Mouse (Mus musculus): ENCODE data around the gene Zbtb40.

The Zbtb40 gene

DNA sequence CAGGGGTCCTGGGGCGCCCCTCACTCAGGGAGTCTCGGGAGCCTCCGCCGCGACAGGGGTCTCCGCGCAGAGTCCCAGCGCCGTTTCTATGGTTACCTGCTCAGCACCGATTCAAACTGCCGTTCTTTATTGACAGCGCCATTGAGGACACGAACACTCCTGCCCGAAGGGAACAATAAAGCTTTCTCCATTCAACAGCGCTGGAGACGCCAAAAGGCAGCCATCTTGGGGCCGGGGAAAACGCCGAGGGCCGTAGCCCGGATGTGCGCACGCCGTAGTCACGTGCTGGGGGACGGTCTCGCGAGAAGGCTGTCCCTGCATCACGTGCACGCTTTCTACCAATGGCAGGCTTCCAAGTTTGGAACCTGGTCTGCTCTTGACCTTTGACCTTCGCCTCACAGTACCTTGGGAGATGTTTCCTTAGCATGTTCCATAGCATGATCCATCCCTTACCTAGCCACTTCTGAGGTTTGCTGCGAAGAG, at the start of gene Zbtb40:
Gene Zbtb40 (minus strand): TSS at position 252 of the 483 bp plus-strand sequence.
- peak; percentile 94 for DNase-seq (ENCODE audit: low spot score)

DNA sequence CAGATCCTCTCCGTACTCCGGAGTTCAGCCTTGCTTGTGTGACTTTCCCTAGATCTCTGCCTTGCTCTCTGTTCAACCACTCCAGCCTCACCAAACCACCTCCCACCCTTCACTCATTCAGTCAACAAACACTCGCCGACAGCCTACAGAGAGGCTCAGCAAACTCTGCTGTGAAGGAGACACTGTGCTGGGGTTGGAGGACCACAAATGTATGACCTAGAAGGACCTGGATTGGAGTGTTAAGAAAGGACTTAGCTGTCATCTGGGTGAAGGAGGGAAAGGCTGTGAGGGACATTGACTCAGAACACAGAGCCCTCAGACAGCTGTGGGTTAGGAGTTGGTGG, 49.4 kb upstream of the Zbtb40 start:
- no peak for DNase-seq (ENCODE audit: low spot score)

DNA sequence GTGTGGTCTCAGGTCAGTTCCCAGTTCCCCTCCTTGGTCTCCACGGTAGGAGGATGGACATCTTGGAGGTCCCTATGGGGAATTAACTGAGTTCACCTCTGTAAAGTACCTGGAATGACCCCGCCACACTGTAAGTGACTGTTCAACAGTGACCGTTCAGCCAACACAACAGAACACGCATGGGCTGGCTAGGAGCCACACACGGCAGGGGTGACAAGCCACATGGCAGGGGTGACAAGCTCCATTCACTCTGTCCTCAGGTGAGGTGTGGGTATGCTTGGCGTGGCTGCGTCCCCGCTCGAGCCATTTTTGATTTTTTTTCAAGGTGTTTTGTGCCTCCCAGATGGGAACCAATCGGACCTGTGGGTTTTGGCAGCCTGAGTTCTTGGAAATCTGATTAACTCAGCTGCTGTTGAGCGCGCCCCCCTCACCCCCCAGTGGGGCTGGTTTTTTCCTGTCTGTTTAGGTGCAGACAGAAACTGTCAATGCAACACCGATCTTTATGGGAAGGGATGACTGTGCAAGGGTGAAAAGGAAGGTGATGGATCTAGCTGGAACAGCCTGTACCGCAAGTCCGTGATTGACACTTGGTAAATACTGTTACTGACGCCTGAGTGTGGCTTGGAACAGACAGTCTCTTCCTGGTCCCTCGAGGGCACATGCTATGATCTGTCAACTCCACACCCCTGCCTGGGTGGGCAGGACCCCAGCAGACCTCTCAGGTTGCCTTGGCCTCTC, 48.8 kb upstream of the Zbtb40 start:
- DNase-seq (ENCODE audit: low spot score), result no peak

DNA sequence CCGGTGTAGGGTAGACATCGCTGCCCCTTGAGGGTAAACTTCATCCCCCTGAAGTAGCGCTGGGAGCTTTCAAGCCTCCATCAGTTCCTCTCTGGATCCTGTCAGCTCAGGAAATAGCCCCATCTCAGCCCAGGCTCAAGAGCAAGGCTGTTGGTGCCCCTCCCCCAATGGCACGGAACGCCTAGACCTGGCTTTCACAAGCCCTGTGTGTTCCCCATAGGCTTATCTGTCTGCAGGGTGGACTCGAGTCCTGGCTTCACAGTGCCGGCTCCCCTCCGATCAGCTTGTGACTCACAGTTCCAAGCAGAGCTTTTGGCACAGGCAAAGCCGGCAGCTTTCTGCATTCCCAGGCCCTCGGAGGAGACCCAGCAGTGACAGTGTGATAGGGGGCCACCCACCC, 47.8 kb upstream of the Zbtb40 start:
- DNase-seq (ENCODE audit: low spot score), result no peak

DNA sequence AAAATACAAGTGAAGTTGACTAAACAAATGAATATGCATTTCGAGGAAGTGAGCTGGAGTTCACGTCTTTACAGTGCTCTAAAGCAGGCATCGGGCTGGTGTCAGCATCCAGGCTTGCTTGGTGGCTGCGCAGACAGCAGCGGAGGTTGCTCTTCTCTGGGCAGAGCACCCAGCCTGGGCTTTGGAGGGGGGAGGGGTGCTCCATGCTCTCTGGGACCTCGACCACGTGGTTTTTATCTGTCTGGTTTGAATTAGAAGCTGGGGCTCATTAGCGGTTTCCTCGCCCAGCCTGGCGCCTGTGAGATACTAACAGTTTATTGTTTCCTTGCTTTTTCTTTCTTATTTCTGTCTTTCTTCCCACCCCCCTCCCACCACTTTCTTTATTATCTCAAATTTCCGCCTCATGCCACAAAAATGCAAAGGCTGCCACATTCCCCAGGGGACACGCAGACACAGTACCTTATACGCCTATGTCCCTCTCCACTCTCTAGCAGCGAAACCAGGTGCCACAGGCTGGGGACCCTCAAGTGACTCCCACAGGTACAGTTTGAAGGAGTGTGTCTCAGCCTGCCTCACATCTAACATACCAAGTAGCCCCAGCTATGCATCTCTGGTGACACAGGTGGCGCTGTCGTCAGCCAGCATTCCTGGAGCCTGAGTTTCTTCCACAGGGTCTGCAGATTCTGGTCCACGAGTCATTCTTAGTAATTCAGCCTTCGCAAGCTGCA, 36.6 kb upstream of the Zbtb40 start:
- DNase-seq (ENCODE audit: low spot score), result no peak

DNA sequence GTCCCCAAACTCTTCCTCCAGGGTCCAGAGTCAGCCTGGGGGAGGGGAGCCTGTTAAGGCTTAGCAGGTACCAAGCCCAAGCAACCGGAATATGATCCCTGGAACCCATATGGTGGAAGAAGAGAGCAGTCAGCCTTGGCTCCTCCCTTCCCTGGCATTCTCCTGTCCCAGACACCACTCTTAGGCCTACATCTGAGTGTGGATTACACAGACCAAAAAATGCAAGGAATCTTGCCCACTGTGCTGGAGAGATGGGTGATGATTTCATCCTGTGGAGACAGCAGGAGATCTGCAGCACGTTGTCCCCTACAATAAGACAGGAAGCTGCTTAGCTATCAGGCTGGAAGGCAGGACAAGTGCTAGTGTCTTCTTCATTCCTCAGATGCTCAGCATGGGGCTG, 34.3 kb upstream of the Zbtb40 start:
- DNase-seq (ENCODE audit: low spot score), result no peak

DNA sequence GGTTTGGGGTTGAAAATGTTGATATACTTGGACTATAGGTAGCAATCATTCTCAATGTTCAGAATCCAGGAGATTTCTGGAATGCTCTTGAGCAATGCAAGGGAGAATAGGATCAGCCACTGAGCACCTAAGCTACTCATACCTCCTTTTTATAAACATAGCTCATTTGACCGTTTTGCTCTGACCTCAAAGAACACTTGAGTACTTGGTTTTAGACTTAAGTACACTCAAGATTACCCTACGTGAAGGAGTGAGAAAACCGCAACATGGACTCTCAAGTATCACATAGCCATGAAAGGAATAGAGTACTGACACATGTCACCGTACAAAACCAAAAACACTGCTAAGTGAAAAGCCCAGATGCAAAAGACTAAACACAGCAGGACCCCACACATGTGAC, 32.8 kb upstream of the Zbtb40 start:
- no peak for DNase-seq (ENCODE audit: low spot score)

DNA sequence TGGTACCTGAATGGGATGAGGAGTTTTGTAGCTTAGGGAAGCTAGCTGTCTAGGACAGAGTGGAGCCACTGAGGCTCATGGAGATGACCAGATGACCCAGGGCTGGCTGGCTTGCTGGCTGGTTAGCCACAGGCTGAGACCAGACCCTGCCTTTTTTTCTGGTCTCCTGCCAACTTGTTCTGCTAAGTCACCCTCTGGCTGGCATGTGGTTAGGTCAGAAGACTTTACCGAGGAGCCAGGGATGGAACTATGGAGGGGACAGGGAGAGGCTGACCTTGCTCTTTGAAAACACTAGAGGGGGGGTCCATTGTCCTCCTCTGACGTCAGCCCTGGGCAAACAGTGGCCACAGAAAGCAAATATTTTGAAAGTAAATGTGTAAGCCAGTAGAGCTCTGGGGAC, 28.6 kb upstream of the Zbtb40 start:
- no peak for DNase-seq (ENCODE audit: low spot score)

DNA sequence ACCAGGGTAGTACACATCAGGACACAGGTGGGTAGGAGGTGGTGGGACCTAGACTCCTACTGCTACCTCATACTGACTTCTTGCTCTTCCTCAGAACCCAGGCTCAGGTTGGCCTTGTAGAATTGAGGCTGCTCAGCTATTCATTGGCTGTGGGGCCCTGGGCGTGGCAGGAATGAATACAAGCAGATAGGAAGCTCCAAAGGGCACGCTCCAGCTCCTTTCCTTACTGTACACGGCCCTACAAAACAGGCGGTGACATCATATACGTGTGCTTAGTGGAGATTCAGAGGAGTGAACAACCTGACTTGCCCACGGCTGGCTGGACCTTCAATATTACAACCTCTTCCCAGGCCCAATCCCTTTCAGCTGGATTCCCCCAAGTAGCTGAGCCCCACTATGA, 22.6 kb upstream of the Zbtb40 start:
- no peak for DNase-seq (ENCODE audit: low spot score)

DNA sequence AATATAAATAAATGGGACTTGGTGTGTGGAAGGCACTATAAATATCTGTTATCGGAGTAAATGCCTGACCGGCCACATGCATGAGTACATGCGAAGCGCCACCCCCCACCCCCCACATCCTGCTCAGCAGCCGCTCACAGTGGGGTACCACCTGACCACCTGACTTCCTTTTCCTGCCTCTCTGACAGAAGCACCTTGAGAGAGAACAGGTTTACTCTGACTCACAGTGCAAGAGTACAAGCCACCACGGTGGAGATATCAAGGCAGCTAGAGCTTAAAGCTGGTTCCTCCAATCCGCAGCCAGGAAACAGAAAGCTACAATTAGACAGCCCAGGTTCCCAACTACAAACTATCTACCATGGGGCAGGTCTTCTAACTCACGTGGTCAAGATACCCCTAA, 19.9 kb upstream of the Zbtb40 start:
- DNase-seq (ENCODE audit: low spot score), result peak; percentile 39

DNA sequence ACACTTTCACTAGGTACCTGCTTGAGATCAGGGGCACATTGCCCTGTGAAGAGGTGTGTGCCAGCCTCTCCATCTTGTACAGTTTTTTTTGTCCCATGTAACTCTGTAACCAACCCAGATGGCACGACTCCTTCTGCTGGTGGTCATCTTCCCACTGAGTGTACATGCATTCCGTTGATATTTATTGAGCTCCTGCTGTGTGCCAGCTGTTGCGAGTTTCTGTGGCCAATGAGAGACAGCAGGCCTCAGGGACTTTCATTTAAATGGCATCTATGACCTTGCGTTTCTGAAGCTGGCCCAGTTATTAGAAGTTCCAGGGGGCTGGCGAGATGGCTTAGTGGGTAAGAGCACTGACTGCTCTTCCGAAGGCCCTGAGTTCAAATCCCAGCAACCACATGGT, 17.2 kb upstream of the Zbtb40 start:
- DNase-seq (ENCODE audit: low spot score), result no peak

DNA sequence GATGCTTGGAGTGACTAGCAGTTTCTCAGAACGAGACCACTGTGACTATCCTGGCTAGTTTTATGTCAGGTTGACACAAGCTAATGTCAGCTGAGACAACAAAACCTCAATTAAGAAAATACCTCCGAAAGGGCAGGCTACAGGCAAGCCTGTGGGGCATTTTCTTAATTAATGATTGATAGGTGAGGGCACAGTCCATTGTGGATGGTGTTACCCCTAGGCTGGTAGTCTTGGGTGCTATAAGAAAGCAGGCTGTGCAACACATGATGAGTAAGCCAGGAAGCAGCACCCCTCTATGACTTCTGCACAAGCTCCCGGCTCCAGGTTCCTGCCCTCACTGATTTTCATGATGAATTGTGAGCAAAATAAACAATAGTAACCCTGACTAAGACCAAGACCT, 6.3 kb upstream of the Zbtb40 start:
- no peak for DNase-seq (ENCODE audit: low spot score)

DNA sequence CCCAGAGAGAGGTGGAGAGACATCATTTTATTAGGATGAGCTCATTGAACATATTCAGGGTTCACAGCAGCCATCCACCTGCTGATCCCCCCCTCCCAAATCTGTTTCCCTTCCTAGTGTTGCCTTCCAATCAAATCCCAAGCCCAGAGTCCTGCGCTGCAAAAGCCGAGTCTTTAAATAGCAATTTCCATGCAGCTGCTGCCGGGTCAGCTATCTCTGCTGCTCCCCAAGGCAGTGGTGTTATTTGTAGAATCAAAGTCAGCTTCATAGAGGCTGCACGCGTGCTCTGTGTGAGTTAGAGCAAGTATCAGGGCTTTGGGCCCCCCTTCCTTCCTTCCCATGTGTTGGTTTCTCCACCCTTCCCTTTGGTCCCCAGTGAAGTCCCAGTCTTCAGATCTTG, 5.2 kb upstream of the Zbtb40 start:
- no peak for DNase-seq (ENCODE audit: low spot score)

DNA sequence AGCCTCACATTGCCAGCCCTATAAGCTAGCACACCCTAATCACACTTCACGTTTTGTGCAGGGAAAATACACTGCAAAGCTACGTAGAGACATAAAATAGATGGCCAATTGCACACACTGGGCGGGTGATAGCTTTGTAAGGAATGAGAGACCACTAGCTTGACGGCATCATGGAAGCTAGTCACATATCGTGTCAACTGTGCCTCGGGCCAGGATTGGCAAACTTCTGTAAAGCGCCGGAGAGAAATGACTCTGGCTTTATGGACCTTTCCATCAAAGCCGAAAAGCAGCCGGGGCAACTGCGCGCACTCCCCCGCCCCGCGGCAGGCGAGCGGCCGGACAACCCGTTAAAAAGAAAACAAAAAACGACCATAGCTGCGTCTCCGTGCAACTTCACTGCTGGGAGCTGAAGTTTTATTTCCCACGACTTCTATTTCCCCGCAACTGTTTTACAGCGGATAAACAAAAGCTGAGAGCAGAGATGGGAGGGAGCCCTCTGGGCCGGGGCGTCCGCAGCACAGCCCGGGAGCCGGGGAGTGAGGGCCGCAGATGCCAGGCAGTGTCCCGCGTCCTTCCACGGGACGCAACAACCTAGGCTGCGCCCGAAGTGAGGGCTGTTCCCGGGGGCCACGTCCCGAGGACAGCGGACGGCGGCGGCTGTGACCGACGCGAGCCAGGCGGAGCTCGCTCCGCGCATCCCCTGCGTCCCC, 606 bp downstream of the Zbtb40 start:
- peak; percentile 10 for DNase-seq (ENCODE audit: low spot score)

DNA sequence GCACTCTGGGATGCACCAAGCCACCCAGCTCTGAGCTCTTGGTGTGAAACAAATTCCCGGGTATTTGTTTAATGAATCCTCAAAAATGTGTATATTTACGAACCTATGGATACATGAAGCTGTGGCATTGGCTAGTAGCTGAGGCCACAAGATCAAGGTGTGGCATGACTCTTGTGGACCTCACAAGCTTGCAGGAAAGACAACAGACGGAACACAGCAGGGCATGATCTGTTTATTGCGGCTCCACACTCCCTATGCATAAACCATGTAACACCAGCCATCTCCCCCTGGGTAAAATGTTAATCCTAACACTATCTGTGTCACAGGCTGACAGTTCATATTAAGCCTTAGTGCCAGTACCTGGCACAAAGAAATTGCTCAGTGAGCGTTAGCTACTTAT, 2.5 kb downstream of the Zbtb40 start:
- DNase-seq (ENCODE audit: low spot score), result no peak

DNA sequence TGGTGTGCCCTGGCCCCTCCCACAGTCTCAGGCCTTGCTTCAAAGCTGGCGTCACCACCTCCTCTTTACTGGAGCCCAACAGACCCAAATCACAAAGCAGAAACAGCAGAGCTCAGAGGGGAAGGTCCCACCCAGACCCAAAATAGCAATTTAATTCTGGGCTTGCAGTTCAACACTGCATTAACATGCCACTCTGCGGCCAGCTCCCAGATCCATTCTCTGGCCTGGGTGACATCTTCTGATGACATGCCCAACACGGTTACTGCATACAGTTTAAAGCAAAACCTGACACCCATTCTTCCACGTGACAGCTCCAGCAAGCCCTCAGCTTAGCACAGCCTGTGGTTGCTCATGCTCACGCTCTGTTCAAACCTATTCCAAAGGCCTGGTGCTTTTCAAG, 4.1 kb downstream of the Zbtb40 start:
- no peak for DNase-seq (ENCODE audit: low spot score)

DNA sequence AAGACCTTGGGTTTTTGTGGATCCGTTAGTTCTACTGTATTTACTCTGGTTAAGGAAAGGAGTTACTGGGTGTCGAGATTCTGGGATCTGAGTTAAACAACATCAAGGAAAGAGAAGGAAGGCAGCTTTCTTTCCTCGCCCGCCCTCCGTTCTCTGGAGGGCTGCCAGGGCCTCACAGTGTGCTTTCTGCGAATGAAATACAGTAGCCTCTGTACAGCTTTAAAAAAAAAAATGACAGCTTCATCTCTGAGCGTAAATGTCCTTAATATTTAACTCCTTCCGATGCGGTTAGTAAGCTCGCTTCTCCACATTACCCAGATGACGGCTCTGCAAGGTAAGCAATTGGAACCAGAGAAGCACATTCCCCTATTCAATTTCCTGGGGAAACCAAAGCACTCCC, 4.8 kb downstream of the Zbtb40 start:
- DNase-seq (ENCODE audit: low spot score), result no peak

DNA sequence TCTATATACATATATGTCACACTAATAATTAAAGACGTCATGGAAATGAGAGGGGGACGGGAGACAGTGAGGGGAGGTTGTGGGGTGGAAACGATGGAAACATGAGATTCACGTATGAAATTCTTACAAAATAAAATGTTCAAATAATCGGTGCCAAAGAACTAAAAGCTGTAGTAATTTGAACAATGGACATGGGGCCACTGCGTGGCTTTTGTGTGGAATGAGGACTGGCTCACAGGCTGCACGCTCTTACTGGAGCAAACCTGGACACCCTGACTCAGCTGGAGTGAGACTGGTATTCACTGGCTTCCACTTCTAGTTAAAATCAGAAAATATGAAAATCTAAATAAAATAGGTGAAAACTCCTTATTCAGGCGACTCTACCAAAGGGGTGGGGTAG, 6.6 kb downstream of the Zbtb40 start:
- DNase-seq (ENCODE audit: low spot score), result no peak

DNA sequence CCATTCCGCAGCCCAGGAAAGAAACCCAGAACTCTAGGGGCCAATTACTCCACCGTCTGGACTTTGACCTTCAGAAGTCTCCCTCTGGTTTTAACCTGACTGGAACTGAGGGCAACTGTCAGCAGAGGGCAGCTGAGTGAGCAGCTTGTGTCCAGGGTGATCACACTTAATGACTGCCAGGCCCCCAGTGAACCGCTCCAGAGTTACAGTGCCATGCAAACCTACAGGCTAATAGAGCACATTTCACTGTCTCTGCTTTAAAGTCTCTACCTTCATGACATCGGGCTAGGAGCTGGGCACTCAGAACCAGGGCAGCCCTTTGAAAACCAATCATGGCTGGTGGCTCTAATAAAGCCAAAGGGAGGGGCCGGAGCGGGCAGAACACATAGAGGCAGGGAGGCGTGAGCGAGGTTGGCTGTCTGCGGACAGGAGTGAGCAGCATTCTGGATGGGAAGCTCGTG, 7.4 kb downstream of the Zbtb40 start:
- no peak for DNase-seq (ENCODE audit: low spot score)

DNA sequence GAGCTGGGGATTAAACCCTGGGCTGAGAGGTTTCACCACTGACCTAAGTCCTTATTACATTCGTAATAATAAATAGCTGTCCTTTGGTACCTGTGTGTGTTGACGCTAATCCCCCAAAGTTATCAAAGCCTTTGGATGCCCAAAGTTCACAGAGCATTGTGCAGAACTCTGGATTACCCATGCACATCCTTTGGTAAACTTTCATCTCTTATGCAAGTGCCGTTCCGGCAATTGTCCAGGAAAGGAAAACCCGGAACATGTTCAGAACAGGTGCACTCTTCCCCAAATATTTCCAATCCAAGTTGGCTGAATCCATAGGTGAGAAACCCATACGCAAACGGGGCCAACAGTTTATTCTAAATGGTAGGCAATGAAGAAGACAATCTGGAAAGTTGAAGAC, 9.2 kb downstream of the Zbtb40 start:
- DNase-seq (ENCODE audit: low spot score), result no peak

DNA sequence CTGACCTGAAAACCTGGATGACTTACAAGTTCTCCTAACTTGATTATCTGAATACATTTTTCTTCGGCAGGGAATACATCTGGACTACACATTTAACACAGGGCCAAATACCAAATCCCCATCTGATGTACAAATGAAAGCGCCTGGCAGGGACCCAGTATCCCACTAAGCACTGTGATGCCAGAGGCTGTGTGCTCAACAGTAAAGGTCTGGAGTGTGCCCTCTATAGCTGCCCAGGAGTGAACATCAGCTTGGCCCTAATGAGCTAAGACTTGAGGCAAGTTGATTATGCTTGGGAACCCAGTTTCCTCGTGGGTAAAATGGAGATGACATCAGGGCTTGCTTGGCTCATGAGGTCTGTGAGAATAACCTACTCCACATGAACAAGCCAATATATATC, 10.1 kb downstream of the Zbtb40 start:
- no peak for DNase-seq (ENCODE audit: low spot score)

DNA sequence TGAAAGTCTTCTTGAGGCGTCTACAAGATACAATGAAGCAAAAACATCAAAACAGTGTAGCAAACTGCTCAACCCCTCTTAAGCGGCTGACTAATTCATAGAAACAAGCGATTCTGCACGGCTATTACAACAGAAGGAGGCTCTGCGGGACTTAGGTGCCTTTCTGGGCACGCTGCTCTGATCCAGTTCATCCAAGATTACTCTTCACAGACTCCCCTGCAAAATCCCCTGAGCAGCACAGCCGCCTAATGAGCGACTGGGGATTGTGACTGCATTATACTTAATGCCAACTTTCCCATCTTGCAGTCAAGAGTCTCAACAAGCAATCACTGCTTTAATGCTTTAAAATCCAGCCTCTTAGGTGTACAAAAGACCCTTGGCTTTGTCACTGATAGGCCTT, 10.5 kb downstream of the Zbtb40 start:
- no peak for DNase-seq (ENCODE audit: low spot score)

All from T-cell, adult 2 months (primary cell).